Mouse (Mus musculus) left cerebral cortex, postnatal 36 days (tissue): ENCODE results near the gene Macrod2. TPM values are rescaled to one million over a fixed set of nuclear protein-coding genes. Genes with fewer than 3 reads are reported as not detected.
A peak's percentile ranks its signal among the peaks of the same experiment; 100 is the strongest.
"Not testable (repeated sequence)": the region's sequence is repeated elsewhere in the genome, so short reads cannot be mapped to it uniquely, and the experiment has no call there.

Experiments
- DNase-seq, 2 experiments: peaks; one replicate each; pipeline ENCODE4 v3.0.0; 2021 to 2022; ENCODE audit warnings: low spot score in 2 of 2, mixed read lengths in 1 of 2
- intact Hi-C: fragments of 180-260 bp; cut with DNase I; formaldehyde crosslinking; loops from one replicate; pipeline ENCODE4 v1.15.1; 2025
- total RNA-seq, 2 experiments: library from RNA; stranded (reverse); gene quantifications; 2 replicates each; pipeline ENCODE4 v1.2.3; 2021

The Macrod2 gene
- total RNA-seq, 2 experiments from 2014 or later: 47.2 to 55.6 TPM

GRCm38 (mm10) chr2:140670963-140671702 is 276.0 kb downstream of the Macrod2 start, which contains the start of gene Flrt3:
Gene Flrt3 (minus strand): TSS chr2:140671469.
- peak; percentile 90 to 91 for DNase-seq
- intact Hi-C loops: loop anchor here (2.0 to 10.0 kb wide), 2 partner anchors 734 to 1574 kb away; no protein-coding TSS in a partner anchor

- intact Hi-C loops: loop anchor here (10.0 kb wide), 1 partner anchor 731 kb away; no protein-coding TSS in a partner anchor
- DNase-seq: no peak
Observed at GRCm38 (mm10) chr2:140673466-140673865, 278.4 kb downstream of the Macrod2 start.

- DNase-seq: no peak
- intact Hi-C loops: loop anchor here (10.0 kb wide), 1 partner anchor 728 kb away; no protein-coding TSS in a partner anchor
Observed at GRCm38 (mm10) chr2:140676728-140677127, 281.6 kb downstream of the Macrod2 start.

GRCm38 (mm10) chr2:140690906-140691305 is 295.8 kb downstream of the Macrod2 start:
- DNase-seq: no peak
- intact Hi-C loops: no loop called here

GRCm38 (mm10) chr2:140691403-140691802 is 296.3 kb downstream of the Macrod2 start:
- intact Hi-C loops: no loop called here
- no peak for DNase-seq

GRCm38 (mm10) chr2:140692461-140692860 is 297.4 kb downstream of the Macrod2 start:
- DNase-seq: no peak

GRCm38 (mm10) chr2:140693845-140694244 is 298.7 kb downstream of the Macrod2 start:
- no peak for DNase-seq
- intact Hi-C loops: no loop called here

More at GRCm38 (mm10) chr2:140692461-140692860, 297.4 kb downstream of the Macrod2 start:
- intact Hi-C loops: no loop called here

- DNase-seq: no peak
- intact Hi-C loops: no loop called here
Observed at GRCm38 (mm10) chr2:140698585-140698984, 303.5 kb downstream of the Macrod2 start.

GRCm38 (mm10) chr2:140703377-140703776 is 308.3 kb downstream of the Macrod2 start:
- intact Hi-C loops: no loop called here
- no peak for DNase-seq

GRCm38 (mm10) chr2:140704146-140704545 is 309.0 kb downstream of the Macrod2 start:
- intact Hi-C loops: no loop called here

GRCm38 (mm10) chr2:140705278-140705677 is 310.2 kb downstream of the Macrod2 start:
- intact Hi-C loops: no loop called here
- no peak for DNase-seq

More at GRCm38 (mm10) chr2:140704146-140704545, 309.0 kb downstream of the Macrod2 start:
- DNase-seq: no peak

- intact Hi-C loops: no loop called here
- no peak for DNase-seq
Observed at GRCm38 (mm10) chr2:140707550-140707949, 312.4 kb downstream of the Macrod2 start.

- DNase-seq: no peak
Observed at GRCm38 (mm10) chr2:140715822-140716221, 320.7 kb downstream of the Macrod2 start.

GRCm38 (mm10) chr2:140717407-140717806 is 322.3 kb downstream of the Macrod2 start:
- no peak for DNase-seq
- intact Hi-C loops: no loop called here

More at GRCm38 (mm10) chr2:140715822-140716221, 320.7 kb downstream of the Macrod2 start:
- intact Hi-C loops: no loop called here

GRCm38 (mm10) chr2:140732616-140733183 is 337.6 kb downstream of the Macrod2 start:
- no peak for DNase-seq
- intact Hi-C loops: no loop called here

GRCm38 (mm10) chr2:140740511-140740910 is 345.4 kb downstream of the Macrod2 start:
- no peak for DNase-seq
- intact Hi-C loops: no loop called here

GRCm38 (mm10) chr2:140742954-140743353 is 347.8 kb downstream of the Macrod2 start:
- intact Hi-C loops, DNase-seq: not testable (repeated sequence)

GRCm38 (mm10) chr2:140758881-140759280 is 363.8 kb downstream of the Macrod2 start:
- no peak for DNase-seq
- intact Hi-C loops: no loop called here

GRCm38 (mm10) chr2:140759732-140760131 is 364.6 kb downstream of the Macrod2 start:
- intact Hi-C loops: no loop called here
- DNase-seq: no peak

- intact Hi-C loops: no loop called here
- DNase-seq: peak in 1 of 2 experiments; percentile 38
Observed at GRCm38 (mm10) chr2:140760137-140760536, 365.0 kb downstream of the Macrod2 start.
